Mouse (Mus musculus): ENCODE data around the gene Ercc5. TPM values are rescaled to one million over a fixed set of nuclear protein-coding genes. Genes with fewer than 3 reads are reported as not detected.

Gene Ercc5
- total RNA-seq, 2 experiments from 2014 or later, result 16.9 to 20.1 TPM

DNA sequence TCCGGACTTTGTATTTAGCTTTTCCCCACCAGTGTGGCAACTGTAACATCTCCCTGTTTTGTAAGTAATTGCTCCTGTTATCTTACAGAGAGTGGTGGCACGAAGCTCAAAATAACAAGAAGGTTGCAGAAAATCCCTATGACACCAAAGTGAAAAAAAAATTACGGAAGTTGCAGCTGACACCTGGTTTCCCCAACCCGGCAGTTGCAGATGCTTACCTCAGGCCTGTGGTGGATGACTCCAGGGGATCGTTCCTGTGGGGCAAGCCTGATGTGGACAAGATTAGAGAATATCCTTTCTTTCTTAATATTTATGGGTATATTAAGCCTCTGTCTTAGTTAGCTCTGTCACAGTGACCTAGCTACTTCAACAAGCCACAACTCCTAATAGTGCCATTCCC is 30.5 kb downstream of the Ercc5 start:
- no peak for DNase-seq

DNA sequence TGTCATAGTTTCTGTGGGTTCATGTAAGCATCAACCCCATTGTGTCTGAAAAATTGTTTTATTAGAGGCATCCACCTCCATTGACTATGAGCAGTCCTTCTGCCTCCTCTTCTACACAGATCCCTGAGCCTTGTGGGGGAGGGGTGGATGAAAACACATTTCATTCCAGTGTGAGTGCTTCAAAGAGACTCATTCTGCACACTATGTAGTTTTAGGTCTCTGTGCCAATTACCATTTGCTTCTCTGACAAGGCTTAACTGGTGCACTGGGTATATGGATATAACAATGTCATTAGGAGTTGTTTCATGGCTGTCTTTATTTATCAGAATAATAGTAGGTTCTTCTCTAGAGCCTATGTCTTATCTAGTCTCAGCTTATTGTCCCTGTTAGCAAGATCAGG is 38.9 kb downstream of the Ercc5 start:
- DNase-seq, result no peak

DNA sequence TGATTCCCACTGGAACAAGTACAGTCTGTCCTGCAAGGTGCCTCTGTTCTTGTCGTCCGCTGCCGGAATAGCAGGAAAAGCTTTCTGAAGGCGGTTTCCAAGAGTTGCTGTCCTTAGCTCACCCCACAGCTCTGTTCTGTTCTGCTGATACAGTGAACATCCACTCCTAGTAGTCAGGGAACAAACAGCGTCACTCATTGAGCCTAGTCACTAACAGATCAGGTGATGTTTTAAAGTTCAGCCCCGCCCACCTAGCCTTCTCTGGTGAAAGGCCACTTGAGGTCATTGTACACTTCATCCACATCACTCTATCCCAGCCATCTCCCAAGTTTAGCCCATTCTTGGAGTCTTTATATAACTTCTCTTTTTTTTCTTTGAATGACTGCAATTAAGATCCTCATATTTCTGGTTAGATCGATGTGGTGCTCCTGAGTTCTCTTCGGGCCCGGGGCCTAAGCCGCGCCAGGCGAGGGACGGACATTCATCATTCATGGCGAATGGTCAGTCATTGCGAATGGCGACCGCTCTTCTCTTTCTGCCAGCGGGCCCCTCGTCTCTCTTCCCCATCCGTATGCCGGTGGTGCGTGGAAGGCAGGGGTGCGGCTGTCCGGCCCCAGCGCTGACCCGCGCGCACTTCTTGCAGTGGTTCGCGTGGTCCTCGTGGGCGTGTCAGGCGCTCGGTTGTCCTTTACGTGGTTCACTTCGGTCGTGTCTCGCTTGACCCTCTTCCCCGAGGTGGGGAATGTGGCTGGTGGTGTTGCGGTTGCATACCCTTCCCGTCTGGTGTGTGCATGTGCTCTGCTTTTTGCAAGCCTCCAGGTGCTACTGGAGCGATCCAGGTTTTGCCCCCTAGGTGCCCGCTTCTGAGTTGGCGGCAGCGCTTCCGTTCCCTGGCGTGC is 51.0 kb downstream of the Ercc5 start:
- peak; percentile 17 for DNase-seq

DNA sequence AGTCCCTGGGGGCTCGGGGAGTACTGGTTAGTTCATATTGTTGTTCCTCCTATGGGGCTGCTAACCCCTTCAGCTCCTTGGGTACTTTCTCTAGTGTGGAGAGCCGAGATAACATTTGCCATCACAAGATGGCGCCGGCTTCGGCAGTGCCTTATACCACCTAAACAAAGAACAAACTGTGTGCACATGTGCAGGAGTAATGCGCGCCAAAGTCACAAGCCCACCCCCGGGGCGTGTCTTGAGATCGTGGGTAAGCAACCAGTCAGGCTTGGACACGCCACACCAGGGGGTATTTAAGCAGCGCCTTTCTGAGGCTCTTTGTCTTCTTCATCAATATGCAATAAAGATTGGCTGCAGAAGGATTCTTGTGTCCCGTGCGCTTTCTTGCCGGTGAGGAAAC is 55.3 kb downstream of the Ercc5 start:
- no peak for DNase-seq

DNA sequence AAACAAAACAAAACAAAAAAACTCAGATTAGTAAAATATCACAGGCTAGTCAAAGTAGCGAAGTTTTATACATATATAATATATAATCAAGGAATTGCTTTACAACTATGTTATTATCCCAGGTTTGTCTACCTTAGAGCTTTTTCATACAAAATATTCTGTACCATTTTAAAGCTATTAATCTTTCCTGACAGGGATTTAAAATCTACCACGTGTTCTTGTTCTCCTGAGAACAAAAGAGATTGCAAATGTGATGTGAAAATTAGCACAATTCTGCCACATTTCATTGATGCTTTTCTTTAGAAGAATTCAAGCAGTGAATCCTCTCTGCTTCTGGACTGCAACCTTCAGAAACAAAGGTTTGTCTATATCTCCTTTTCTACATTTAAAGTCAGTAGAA is 66.9 kb downstream of the Ercc5 start:
- no peak for DNase-seq

DNA sequence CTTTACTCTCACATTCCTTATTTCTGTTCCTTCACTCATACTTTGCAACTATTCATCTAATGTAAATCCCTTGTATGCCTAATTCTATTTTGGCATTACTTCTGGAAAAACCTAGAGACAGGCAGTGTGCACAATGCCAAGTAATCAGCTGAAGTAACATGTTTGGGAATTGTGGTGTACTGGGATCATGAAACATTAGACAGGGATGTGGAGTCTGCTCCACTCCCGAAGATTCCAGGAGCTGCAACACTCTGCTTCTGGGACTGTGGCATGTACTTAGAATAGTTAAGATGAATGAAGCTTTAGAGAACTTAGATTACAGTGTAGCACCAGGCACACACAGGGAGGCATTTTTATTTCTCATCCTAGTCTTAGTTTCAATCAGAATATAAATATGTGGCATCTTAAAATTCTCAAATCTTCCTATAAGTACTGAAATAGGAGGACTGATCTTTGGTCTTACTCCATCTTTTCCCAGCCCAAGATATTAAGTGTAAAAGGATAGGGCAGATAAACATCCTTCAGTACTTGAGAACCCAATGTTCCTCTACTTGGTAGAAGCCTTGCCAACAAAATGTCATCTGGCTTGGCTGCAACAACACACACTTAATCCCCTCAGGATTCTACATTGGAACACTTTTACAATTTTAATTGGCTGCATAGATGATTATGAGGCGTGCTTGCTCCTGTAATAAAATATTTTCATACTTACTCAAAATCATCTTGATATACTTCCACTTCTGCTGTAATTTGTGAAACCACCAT is 69.0 kb downstream of the Ercc5 start:
- peak; percentile 16 for DNase-seq

DNA sequence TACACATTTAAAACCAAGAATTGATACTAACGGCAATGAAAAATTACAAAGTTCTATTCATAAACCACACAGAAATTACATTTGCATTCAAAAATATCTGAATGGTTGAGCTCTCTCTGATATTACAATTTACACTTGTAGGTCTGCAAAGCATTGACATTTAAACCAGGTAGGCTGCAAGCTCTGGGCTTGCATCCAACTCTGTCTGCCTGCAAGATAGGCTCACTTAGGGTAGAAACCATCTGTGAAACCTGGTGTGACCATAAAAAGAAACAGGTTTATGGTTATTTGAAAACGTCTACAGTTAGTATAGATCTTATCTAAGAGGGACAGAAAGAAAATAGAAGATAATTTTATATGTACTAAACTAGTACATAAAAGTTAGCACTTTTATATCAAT is 69.6 kb downstream of the Ercc5 start:
- peak; percentile 28 for DNase-seq

DNA sequence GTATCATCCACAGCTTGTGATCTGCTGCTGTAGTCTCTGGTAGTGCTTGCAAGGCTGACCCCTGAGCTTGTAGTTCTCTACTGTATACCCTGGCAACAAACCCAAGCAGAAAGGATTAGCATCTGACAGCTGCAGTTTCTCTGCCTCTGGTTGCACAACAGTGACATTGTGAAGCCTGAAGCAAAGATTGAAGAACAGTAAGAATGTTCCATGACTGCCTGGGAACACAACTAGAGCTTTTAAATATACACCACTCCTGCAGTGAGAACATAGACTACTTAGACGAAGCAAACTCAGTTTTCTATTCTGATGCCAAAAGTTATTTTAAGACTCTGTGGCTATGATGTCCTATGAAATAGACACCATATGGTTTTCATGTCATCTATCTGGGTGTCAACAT is 71.3 kb downstream of the Ercc5 start, which contains the start of gene Mettl21e:
Gene Mettl21e, minus strand, starts transcription at position 86 of the 400 bp plus-strand sequence.
- peak; percentile 12 for DNase-seq

DNA sequence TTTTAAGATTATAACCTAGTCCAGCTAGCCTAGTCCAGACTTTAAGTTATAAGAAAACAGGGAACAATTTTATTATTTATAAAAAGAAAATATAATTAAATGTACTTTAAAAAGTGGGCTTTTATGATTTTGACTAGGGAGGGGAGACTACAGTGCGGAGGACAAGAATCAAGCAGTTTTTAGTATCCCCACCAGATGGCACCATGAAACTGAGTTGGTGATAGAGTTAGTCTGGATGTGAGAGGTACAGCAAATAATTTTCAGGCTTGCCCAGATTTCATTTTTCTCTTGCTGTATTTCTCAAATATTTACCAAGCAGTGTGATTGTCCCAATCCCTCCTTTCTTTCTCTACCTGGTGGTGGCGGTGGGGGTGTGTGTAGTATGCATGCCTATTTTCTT is 81.5 kb downstream of the Ercc5 start:
- DNase-seq, result peak; percentile 69

Other genes with a start within 250 kb of the Ercc5 start
- 10 to 100 TPM; 49.4 to 51.6 TPM for gene Tpp2, start 214.1 kb upstream of the Ercc5 start, total RNA-seq (2021)
- gene Mettl21c, start 127.7 kb upstream of the Ercc5 start, total RNA-seq (2021), result not detected
- under 1 TPM in 1 of 2 experiments, not detected in 1; 0.05 TPM for gene Gm8251, start 85.8 kb upstream of the Ercc5 start, total RNA-seq (2021)
- 10 to 100 TPM; 17.2 to 20.7 TPM for gene Tex30, start 45.3 kb upstream of the Ercc5 start, total RNA-seq (2021)
- gene Kdelc1, start 28.9 kb upstream of the Ercc5 start, total RNA-seq (2021), result 10 to 100 TPM; 26.7 to 28.9 TPM
- gene Bivm, start 28.8 kb upstream of the Ercc5 start, total RNA-seq (2021), result 10 to 100 TPM; 11.3 to 13.8 TPM
- gene Mettl21e, start 71.2 kb downstream of the Ercc5 start, total RNA-seq (2021), result not detected

Data from heart, postnatal 4 days (tissue).